Mouse (Mus musculus): ENCODE results near the gene Fpgt. TPM values are rescaled to one million over a fixed set of nuclear protein-coding genes. Genes with fewer than 3 reads are reported as not detected.

Fpgt gene
- polyA plus RNA-seq (2012; rRNA removed) = 10.9 and 14.5 TPM in 2 replicates

DNA sequence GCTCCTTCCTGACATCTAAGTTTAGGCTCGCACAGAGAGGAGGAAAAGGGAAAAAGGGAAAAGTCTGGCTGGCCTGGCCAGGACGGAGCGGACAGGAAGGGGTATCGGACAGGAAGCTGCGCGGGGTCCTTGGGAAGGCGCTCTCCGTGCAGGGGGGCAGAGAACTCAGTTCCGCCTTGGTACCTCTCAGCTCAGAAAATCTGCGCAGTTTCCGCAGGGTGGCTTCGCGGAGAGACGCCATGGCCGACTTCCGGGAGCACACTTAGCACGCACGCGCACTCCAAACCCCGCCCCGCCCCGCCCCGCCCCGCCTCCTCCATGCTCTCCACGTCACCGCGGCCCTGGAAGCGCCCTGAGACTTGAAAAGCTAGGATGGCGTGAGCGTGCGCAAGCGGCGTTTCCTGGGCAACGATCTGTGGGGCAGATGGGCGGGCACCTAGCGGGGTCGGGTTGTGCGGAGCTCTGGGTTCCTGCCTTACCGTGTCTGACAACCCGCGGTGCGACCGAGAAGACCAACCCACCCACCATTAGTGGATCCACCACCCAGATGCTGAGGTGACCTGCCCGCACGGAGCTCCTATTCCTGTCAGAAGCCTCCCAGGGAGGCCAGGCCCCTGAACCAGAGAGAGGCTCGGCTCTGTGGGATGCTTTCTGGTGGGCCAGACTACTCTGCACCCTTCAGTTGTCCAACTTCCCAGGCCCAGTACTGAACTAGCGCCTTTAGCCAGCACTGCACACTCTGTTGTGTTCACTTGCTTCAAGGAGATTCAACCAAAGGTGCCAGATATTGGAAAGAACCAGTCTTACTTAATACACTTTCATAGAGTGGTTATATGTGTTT is at the start of gene Fpgt, which contains the start of gene Lrriq3:
TSS of gene Fpgt (minus strand) at position 288 of the 841 bp plus-strand sequence.
TSS of gene Lrriq3 (plus strand) at position 319 of the 841 bp plus-strand sequence.
- Histone ChIP-seq H3K27me3 (ENCODE audit: control insufficient read depth, insufficient read depth, low read length) (no peaks in the 10 kb centered on the region), H3K27ac (ENCODE audit: control insufficient read depth, insufficient read depth, low read length) (peak within 1 kb of the TSS; percentile 48), H3K4me3 (ENCODE audit: control insufficient read depth, insufficient read depth, low read length) (peak within 1 kb of the TSS; percentile 73), H3K36me3 (ENCODE audit: control insufficient read depth, insufficient read depth, low read length) (no peaks in the 10 kb centered on the region), H3K4me1 (replicated peaks; ENCODE audit: control insufficient read depth, insufficient read depth, low read length) (peaks cover 2% of the 10 kb centered on the region; the same call in 1 of the 2 replicates)
- peak; percentile 75 for DNase-seq
- TF ChIP-seq CTCF (IDR thresholded peaks at IDR 0.05; ENCODE audit: borderline replicate concordance, control insufficient read depth, extremely low read depth, insufficient read depth, low read length, poor library complexity) = no peak
- peak; percentile 55 for TF ChIP-seq POLR2A (IDR thresholded peaks at IDR 0.05; ENCODE audit: control insufficient read depth, extremely low read depth, insufficient read depth, low read length, poor library complexity)
- 2% methylated on average over 47 of the region's 47 CpGs for WGBS

DNA sequence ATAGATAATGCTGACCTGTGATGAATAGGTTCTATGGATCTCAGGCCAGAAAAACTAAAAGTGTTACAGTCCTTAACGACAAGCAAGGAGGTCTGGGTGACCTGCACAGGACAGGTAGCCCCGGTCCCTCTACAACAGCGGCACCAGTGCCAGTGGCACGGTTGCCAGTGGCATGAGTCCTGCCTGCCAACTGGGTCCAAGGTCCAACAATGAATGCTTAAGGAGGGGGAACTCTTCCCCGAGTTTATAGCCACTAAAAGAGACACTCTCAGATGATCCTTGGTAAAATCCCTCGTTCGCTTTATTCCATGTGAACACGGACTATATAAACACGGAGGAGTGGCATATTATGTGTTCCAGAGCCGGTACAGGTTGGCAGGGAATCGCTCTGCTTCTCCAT is 47.8 kb upstream of the Fpgt start:
- Histone ChIP-seq H3K36me3 (ENCODE audit: control insufficient read depth, insufficient read depth, low read length) (no peaks in the 10 kb centered on the region), H3K4me3 (ENCODE audit: control insufficient read depth, insufficient read depth, low read length) (no peak overlapping the region), H3K27ac (ENCODE audit: control insufficient read depth, insufficient read depth, low read length) (no peak overlapping the region), H3K27me3 (ENCODE audit: control insufficient read depth, insufficient read depth, low read length) (no peaks in the 10 kb centered on the region), H3K4me1 (replicated peaks; ENCODE audit: control insufficient read depth, insufficient read depth, low read length) (no peaks in the 10 kb centered on the region)
- WGBS = 93% methylated on average over 11 of the region's 11 CpGs
- TF ChIP-seq POLR2A (IDR thresholded peaks at IDR 0.05; ENCODE audit: control insufficient read depth, extremely low read depth, insufficient read depth, low read length, poor library complexity) (no peak), CTCF (IDR thresholded peaks at IDR 0.05; ENCODE audit: borderline replicate concordance, control insufficient read depth, extremely low read depth, insufficient read depth, low read length, poor library complexity) (no peak)
- no peak for DNase-seq

GRCm38 (mm10) chr3:155137737-155138136 is 44.5 kb upstream of the Fpgt start:
- TF ChIP-seq CTCF (IDR thresholded peaks at IDR 0.05; ENCODE audit: borderline replicate concordance, control insufficient read depth, extremely low read depth, insufficient read depth, low read length, poor library complexity) (no peak), POLR2A (IDR thresholded peaks at IDR 0.05; ENCODE audit: control insufficient read depth, extremely low read depth, insufficient read depth, low read length, poor library complexity) (no peak)
- H3K27me3 ChIP-seq (ENCODE audit: control insufficient read depth, insufficient read depth, low read length) = no peaks in the 10 kb centered on the region
- no peak overlapping the region for H3K27ac ChIP-seq (ENCODE audit: control insufficient read depth, insufficient read depth, low read length)
- no peak overlapping the region for H3K4me3 ChIP-seq (ENCODE audit: control insufficient read depth, insufficient read depth, low read length)
- no peaks in the 10 kb centered on the region for H3K4me1 ChIP-seq (replicated peaks; ENCODE audit: control insufficient read depth, insufficient read depth, low read length)
- DNase-seq = no peak
- H3K36me3 ChIP-seq (ENCODE audit: control insufficient read depth, insufficient read depth, low read length) = no peaks in the 10 kb centered on the region
- WGBS = 92% methylated on average over 5 of the region's 5 CpGs

DNA sequence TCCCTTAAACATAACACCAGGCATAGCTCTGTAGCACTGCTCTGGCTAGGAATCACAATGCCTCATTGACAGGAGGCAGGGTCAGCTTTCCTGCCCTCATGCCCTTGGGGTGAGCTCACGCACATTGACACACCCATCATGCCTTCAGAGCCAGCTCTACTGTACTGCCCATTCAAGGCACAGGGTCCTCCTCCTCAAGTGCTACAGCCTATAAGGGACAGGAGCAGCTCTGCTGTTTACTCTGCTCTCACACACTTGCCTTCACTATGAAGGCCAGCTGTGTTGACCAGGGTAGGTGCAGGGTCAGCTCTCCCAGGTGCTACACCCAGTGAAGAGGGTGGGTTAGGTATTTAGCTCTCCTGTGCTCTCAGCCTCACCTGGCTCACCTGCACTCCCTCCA is 12.8 kb upstream of the Fpgt start:
- DNase-seq = no peak
- H3K27me3 ChIP-seq (ENCODE audit: control insufficient read depth, insufficient read depth, low read length) = no peaks in the 10 kb centered on the region
- no peaks in the 10 kb centered on the region for H3K36me3 ChIP-seq (ENCODE audit: control insufficient read depth, insufficient read depth, low read length)
- 93% methylated on average over 1 of the region's 1 CpGs for WGBS
- H3K27ac ChIP-seq (ENCODE audit: control insufficient read depth, insufficient read depth, low read length) = no peak overlapping the region
- H3K4me3 ChIP-seq (ENCODE audit: control insufficient read depth, insufficient read depth, low read length) = no peak overlapping the region
- no peaks in the 10 kb centered on the region for H3K4me1 ChIP-seq (replicated peaks; ENCODE audit: control insufficient read depth, insufficient read depth, low read length)
- TF ChIP-seq POLR2A (IDR thresholded peaks at IDR 0.05; ENCODE audit: control insufficient read depth, extremely low read depth, insufficient read depth, low read length, poor library complexity) (no peak), CTCF (IDR thresholded peaks at IDR 0.05; ENCODE audit: borderline replicate concordance, control insufficient read depth, extremely low read depth, insufficient read depth, low read length, poor library complexity) (no peak)

DNA sequence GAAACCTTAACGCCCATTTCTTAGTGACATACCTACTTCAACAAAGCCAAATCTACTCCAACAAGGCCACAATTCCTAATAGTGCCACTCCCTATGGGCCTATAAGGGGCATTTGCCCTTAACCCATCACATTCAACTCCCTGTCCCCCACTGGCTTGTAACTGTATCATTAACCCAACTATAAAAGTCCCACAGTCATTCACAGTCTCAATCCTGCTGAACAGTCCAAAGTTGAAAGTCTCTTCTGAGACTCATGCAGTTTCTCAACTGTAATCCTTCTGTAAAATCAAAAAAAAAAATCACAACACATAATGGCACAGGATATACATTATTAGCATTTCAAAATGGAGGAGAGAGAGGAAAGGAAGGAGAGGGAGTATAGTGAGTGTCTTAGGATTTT is 6.1 kb upstream of the Fpgt start:
- H3K36me3 ChIP-seq (ENCODE audit: control insufficient read depth, insufficient read depth, low read length) = no peaks in the 10 kb centered on the region
- WGBS = 80% methylated on average over 1 of the region's 1 CpGs
- H3K27me3 ChIP-seq (ENCODE audit: control insufficient read depth, insufficient read depth, low read length) = no peaks in the 10 kb centered on the region
- H3K27ac ChIP-seq (ENCODE audit: control insufficient read depth, insufficient read depth, low read length) = no peak overlapping the region
- DNase-seq = no peak
- H3K4me3 ChIP-seq (ENCODE audit: control insufficient read depth, insufficient read depth, low read length) = no peak overlapping the region
- no peaks in the 10 kb centered on the region for H3K4me1 ChIP-seq (replicated peaks; ENCODE audit: control insufficient read depth, insufficient read depth, low read length)
- TF ChIP-seq POLR2A (IDR thresholded peaks at IDR 0.05; ENCODE audit: control insufficient read depth, extremely low read depth, insufficient read depth, low read length, poor library complexity) (no peak), CTCF (IDR thresholded peaks at IDR 0.05; ENCODE audit: borderline replicate concordance, control insufficient read depth, extremely low read depth, insufficient read depth, low read length, poor library complexity) (no peak)

DNA sequence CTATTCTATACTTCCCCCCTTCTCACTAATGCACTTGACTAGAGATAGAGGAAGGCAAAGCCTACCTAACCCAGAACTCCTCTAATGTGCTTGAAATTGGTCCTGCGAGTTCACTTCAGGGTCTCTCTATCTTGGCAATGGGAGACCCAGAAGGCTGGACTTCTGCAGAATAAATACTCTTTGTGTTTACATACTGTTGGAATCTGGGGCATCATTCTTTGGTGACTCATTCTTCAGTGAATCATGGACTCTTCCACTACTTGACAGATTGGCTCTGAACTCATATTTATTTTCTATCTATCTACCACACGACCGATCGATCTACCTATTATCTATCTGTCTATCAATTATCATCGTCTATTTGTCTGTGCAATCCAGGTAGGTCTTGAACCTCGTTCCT is 1.1 kb downstream of the Fpgt start:
- Histone ChIP-seq H3K27me3 (ENCODE audit: control insufficient read depth, insufficient read depth, low read length) (no peaks in the 10 kb centered on the region), H3K27ac (ENCODE audit: control insufficient read depth, insufficient read depth, low read length) (no peak overlapping the region), H3K4me3 (ENCODE audit: control insufficient read depth, insufficient read depth, low read length) (no peak overlapping the region), H3K4me1 (replicated peaks; ENCODE audit: control insufficient read depth, insufficient read depth, low read length) (peaks cover 2% of the 10 kb centered on the region; the same call in 1 of the 2 replicates), H3K36me3 (ENCODE audit: control insufficient read depth, insufficient read depth, low read length) (peaks cover 8% of the 10 kb centered on the region; the same call in 1 of the 2 replicates)
- WGBS = 99% methylated on average over 6 of the region's 6 CpGs
- no peak for DNase-seq
- no peak for TF ChIP-seq CTCF (IDR thresholded peaks at IDR 0.05; ENCODE audit: borderline replicate concordance, control insufficient read depth, extremely low read depth, insufficient read depth, low read length, poor library complexity)
- TF ChIP-seq POLR2A (IDR thresholded peaks at IDR 0.05; ENCODE audit: control insufficient read depth, extremely low read depth, insufficient read depth, low read length, poor library complexity) = no peak
